Mouse (Mus musculus) embryonic fibroblast, embryonic 13.5 days (primary cell): ENCODE measurements around the gene E130308A19Rik. TPM values are rescaled to one million over a fixed set of nuclear protein-coding genes. Genes with fewer than 3 reads are reported as not detected.

Experiments used
- H3K27ac ChIP-seq: 2 replicates; pipeline ENCODE4 v1.5.1; 2012; ENCODE audit warnings: low read length, control low read depth, inconsistent platforms; ENCODE audit not compliant: insufficient read depth
- H3K4me1 ChIP-seq: 2 replicates; pipeline ENCODE4 v1.6.1; 2011; ENCODE audit warnings: low read length; ENCODE audit not compliant: control insufficient read depth, insufficient read depth
- H3K4me3 ChIP-seq: 2 replicates; pipeline ENCODE4 v1.5.1; 2011; ENCODE audit warnings: mild to moderate bottlenecking, control low read depth, low read length; ENCODE audit not compliant: insufficient read depth
- CTCF ChIP-seq: IDR thresholded peaks from 2 replicates; pipeline ENCODE4 v1.5.1; 2011; ENCODE audit warnings: mild to moderate bottlenecking, control low read depth, low read length, moderate library complexity, borderline replicate concordance; ENCODE audit not compliant: insufficient read depth
- POLR2A ChIP-seq: IDR thresholded peaks from 2 replicates; pipeline ENCODE4 v1.6.1; 2011; ENCODE audit warnings: low read depth, mild to moderate bottlenecking, control low read depth, low read length, moderate library complexity
- polyA plus RNA-seq: library from polyadenylated mRNA; stranded (reverse); fragments of >200 nt; gene quantifications from 2 replicates; pipeline ENCODE4 v1.2.4, GENCODE M21; 2011; ENCODE audit warnings: low read depth; ENCODE audit not compliant: missing spikeins, insufficient read length

E130308A19Rik gene
- polyA plus RNA-seq, 1 experiment = 12.5 TPM

DNA sequence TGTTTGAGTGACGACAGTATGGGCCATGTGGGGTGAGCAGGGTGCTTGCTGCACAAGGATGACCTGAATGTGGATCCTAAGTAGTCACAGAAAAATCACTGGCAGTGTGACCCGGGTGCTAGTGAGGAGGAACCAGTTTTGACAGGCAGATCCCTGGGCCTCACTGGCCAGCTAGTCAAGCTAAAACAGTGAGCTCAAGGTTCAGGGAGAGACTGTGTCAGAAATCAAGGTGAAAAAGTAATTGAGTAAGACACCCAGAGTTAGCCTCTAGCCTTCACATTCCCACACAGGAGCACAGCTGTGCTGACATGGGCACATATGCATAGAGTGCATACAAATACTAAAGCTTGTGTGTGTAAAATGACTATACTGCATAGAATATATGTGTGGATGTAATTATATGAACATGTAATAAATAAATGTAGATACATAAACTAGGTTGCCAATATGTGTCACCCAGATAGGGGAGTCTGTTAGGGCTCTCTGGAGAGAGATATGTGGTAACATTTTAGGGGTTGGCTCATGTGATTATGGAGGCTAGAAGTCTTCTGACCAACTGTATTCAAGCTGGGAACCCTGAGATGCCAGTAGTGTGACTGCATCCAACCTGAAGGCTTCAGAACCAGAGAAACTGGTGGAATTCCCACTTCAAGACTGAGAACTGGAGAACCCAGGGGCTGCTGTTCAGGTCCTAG, 47.6 kb downstream of the E130308A19Rik start:
- no peaks in the 10 kb centered on the region for H3K4me1 ChIP-seq
- no peak overlapping the region for H3K27ac ChIP-seq
- TF ChIP-seq POLR2A (no peak), CTCF (no peak)
- no peak overlapping the region for H3K4me3 ChIP-seq

DNA sequence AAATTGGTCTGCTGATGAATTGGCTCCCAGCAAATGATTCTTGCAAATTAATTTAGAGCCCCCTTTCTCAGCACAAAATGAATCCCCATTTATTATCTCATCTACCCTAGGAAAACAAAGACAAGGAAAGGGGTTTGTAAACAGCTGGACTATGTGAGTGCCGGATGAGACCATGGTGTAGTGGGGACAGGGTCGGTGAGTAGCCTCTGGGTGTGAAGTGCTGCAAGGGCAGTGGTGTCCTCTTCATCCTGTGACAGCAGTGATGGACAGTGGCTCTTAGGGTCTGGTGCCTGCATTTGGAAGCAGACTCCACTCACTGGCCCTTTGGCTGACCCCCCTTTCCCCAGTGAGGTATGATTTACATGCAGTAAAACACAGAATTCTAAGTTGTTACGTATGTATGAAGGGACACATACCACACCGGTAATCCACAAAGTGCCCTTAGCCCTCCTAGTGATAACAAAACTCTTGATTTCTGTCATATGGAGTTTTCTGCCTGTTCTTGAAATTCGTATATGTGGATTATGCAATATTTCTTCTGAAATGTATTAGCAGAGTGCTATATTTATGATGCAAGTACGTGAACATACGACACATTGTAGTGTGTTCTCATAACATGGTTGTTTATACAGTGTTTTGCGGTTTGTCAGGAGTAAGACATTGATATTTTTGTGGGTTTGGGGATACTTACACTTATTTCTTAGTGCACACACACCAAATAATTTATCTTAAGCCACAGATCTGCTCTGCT, 49.1 kb downstream of the E130308A19Rik start:
- TF ChIP-seq POLR2A = no peak
- no peak for TF ChIP-seq CTCF
- no peak overlapping the region for H3K4me3 ChIP-seq
- no peak overlapping the region for H3K27ac ChIP-seq
- H3K4me1 ChIP-seq = no peaks in the 10 kb centered on the region

GRCm38 (mm10) chr4:59675699-59676098, 49.7 kb downstream of the E130308A19Rik start:
- Histone ChIP-seq H3K27ac (no peak overlapping the region), H3K4me1 (no peaks in the 10 kb centered on the region), H3K4me3 (no peak overlapping the region)
- no peak for TF ChIP-seq CTCF

GRCm38 (mm10) chr4:59681383-59681782, 55.4 kb downstream of the E130308A19Rik start:
- no peak for TF ChIP-seq POLR2A
- TF ChIP-seq CTCF = no peak
- H3K27ac ChIP-seq = no peak overlapping the region
- no peaks in the 10 kb centered on the region for H3K4me1 ChIP-seq
- no peak overlapping the region for H3K4me3 ChIP-seq

DNA sequence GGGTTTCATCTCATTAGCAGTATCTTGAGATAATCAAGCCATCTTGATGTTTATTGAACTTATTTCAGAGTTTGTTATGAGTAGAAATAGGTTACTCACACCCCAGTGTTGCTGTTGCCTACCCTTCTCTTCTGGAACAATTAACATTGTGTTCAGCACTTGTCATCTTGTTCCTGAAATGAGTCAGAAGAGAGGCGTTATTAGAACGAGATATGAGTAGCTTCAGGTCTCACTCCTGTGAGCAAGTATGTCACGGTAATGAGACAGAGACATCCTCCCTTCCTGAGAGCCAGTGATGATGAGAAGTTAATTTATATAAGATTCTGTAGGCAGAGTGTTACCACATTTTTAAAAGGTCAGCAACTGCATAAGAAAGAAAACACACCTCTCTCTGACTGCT, 56.5 kb downstream of the E130308A19Rik start:
- no peak for TF ChIP-seq CTCF
- no peak for TF ChIP-seq POLR2A
- H3K27ac ChIP-seq = 0 out of 2 replicates have a peak overlapping the region, but pooled peaks have one; percentile 18
- H3K4me3 ChIP-seq = no peak overlapping the region
- H3K4me1 ChIP-seq = no peaks in the 10 kb centered on the region

GRCm38 (mm10) chr4:59682950-59683349, 56.9 kb downstream of the E130308A19Rik start:
- Histone ChIP-seq H3K4me1 (no peaks in the 10 kb centered on the region), H3K4me3 (no peak overlapping the region), H3K27ac (0 out of 2 replicates have a peak overlapping the region, but pooled peaks have one; percentile 18)
- TF ChIP-seq CTCF (no peak), POLR2A (no peak)

GRCm38 (mm10) chr4:59684306-59684705, 58.3 kb downstream of the E130308A19Rik start:
- no peak overlapping the region for H3K4me3 ChIP-seq

GRCm38 (mm10) chr4:59686716-59687115, 60.7 kb downstream of the E130308A19Rik start:
- H3K27ac ChIP-seq = no peak overlapping the region
- no peak overlapping the region for H3K4me3 ChIP-seq
- TF ChIP-seq POLR2A (no peak), CTCF (no peak)
- no peaks in the 10 kb centered on the region for H3K4me1 ChIP-seq

More at GRCm38 (mm10) chr4:59684306-59684705, 58.3 kb downstream of the E130308A19Rik start:
- Histone ChIP-seq H3K4me1 (no peaks in the 10 kb centered on the region), H3K27ac (no peak overlapping the region)
- no peak for TF ChIP-seq POLR2A
- TF ChIP-seq CTCF = no peak

GRCm38 (mm10) chr4:59689055-59689454, 63.0 kb downstream of the E130308A19Rik start:
- no peak for TF ChIP-seq CTCF
- TF ChIP-seq POLR2A = no peak
- Histone ChIP-seq H3K4me3 (no peak overlapping the region), H3K4me1 (no peaks in the 10 kb centered on the region), H3K27ac (no peak overlapping the region)

GRCm38 (mm10) chr4:59690145-59690544, 64.1 kb downstream of the E130308A19Rik start:
- H3K27ac ChIP-seq = no peak overlapping the region
- no peaks in the 10 kb centered on the region for H3K4me1 ChIP-seq
- TF ChIP-seq POLR2A (no peak), CTCF (no peak)
- H3K4me3 ChIP-seq = no peak overlapping the region
